Mouse (Mus musculus): ENCODE results near the gene Fam120a. TPM values are rescaled to one million over a fixed set of nuclear protein-coding genes. Genes with fewer than 3 reads are reported as not detected.

Fam120a gene
- polyA plus RNA-seq, 1 experiment: 73.5 TPM

DNA sequence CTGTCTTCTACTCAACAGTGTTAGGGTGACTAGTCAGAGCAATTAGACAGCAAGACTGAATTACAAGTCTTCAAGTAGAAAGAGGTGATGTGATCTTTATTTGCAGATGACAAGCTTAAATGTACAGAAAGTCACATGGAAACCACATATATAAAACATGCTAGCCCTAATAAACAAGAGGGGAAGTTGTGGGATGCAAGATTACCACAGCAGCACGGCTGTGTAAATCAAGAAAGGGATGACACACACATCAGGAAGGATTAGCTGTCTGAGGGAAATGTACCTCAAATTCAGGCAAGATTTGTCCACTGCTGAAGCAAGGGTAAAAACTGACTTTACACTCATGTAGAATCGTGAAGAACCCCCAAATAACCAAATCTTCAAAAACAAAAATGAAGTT, 129.5 kb downstream of the Fam120a start:
- H3K4me3 ChIP-seq (ENCODE audit: insufficient read depth, poor library complexity, severe bottlenecking): no peak overlapping the region
- TF ChIP-seq MYOD1 (IDR thresholded peaks at IDR 0.05; ENCODE audit: control insufficient read depth, insufficient read length, low read depth): peak; percentile 11
- no peak for TF ChIP-seq MYOG (IDR thresholded peaks at IDR 0.05; ENCODE audit: control insufficient read depth, extremely low read depth, insufficient read length)
- TF ChIP-seq MAX (IDR thresholded peaks at IDR 0.05): no peak
- no peak for TF ChIP-seq FOSL1 (IDR thresholded peaks at IDR 0.05; ENCODE audit: insufficient read depth, low read length, poor library complexity, severe bottlenecking)

DNA sequence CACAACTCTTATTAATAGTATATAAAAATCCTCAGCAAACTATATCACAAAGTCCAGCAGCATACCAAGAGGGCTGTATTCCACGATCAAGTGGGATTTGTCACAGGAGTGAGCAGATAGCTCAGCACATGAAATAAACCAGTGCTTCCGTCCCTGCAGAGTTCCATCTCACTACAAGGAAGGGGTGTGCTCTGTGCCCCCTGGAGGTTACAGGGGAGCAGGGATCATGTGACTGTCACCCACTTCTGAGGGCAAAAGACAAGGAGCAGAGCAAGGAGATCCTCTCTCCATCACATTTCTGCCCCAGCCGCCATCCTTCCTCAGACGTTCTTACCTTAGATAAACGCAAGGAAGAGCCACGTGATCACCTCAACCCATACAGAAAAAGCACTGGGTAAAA, 130.3 kb downstream of the Fam120a start:
- TF ChIP-seq MYOD1 (IDR thresholded peaks at IDR 0.05; ENCODE audit: control insufficient read depth, insufficient read length, low read depth): no peak
- TF ChIP-seq USF1 (IDR thresholded peaks at IDR 0.05; ENCODE audit: low read depth): no peak
- no peak for TF ChIP-seq MAX (IDR thresholded peaks at IDR 0.05)
- no peak for TF ChIP-seq CEBPB (IDR thresholded peaks at IDR 0.05; ENCODE audit: low read depth)
- no peak for TF ChIP-seq FOSL1 (IDR thresholded peaks at IDR 0.05; ENCODE audit: insufficient read depth, low read length, poor library complexity, severe bottlenecking)
- TF ChIP-seq CTCF (IDR thresholded peaks at IDR 0.05; ENCODE audit: control insufficient read depth, insufficient read depth, insufficient read length): no peak
- TF ChIP-seq MYOG (IDR thresholded peaks at IDR 0.05; ENCODE audit: control insufficient read depth, extremely low read depth, insufficient read length): no peak
- H3K79me2 ChIP-seq (ENCODE audit: control insufficient read depth, insufficient read depth): peaks cover 83% of the 10 kb centered on the region
- no peak overlapping the region for H3ac ChIP-seq (ENCODE audit: control insufficient read depth, insufficient read length, low read depth)
- H3K36me3 ChIP-seq (ENCODE audit: control insufficient read depth, insufficient read depth): no peaks in the 10 kb centered on the region
- peaks cover 49% of the 10 kb centered on the region for H3K79me3 ChIP-seq (ENCODE audit: low read depth)
- no peaks in the 10 kb centered on the region for H3K27me3 ChIP-seq (ENCODE audit: control insufficient read depth, insufficient read depth, insufficient read length)
- H3K4me3 ChIP-seq (ENCODE audit: insufficient read depth, poor library complexity, severe bottlenecking): no peak overlapping the region

More for the DNA sequence above, 129.5 kb downstream of the Fam120a start:
- Histone ChIP-seq H3K79me3 (ENCODE audit: low read depth) (peaks cover 55% of the 10 kb centered on the region), H3K36me3 (ENCODE audit: control insufficient read depth, insufficient read depth) (no peaks in the 10 kb centered on the region), H3ac (ENCODE audit: control insufficient read depth, insufficient read length, low read depth) (no peak overlapping the region), H3K27me3 (ENCODE audit: control insufficient read depth, insufficient read depth, insufficient read length) (no peaks in the 10 kb centered on the region), H3K79me2 (ENCODE audit: control insufficient read depth, insufficient read depth) (peaks cover 90% of the 10 kb centered on the region)

DNA sequence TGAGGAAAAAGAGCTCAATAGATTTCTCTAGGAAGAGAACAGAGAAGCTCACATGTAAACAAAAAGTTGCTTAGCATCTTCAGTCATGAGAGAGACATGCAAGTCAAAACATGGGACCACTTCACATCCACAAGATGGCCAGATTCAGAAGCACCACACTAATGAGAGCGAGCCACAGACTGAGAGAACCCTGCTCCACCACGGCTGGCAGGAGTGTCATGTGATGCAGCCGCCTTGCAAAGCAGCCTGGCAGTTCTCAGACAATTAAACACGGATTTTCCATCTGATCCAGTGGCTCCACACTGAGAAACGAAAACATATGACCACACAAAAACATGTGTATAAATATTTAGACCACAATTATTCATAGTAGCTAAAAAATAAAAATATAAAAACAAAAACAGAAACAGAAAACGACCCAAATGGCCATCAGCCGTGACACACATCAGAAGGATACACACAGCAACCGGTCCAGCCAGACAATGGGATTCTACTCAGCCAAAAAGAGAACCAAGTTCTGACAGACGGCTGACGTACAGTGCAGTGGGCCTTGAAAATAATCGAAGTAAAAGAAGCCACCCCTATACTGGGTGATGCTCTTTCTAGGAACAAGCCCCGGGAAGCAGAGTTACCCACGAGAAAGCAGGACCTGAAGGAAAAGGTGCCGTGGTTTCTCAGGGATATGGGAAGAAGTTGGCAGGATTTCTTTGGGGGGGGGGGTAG, 137.1 kb downstream of the Fam120a start:
- TF ChIP-seq CTCF (IDR thresholded peaks at IDR 0.05; ENCODE audit: control insufficient read depth, insufficient read depth, insufficient read length): no peak
- no peak for TF ChIP-seq MYOD1 (IDR thresholded peaks at IDR 0.05; ENCODE audit: control insufficient read depth, insufficient read length, low read depth)
- no peak for TF ChIP-seq FOSL1 (IDR thresholded peaks at IDR 0.05; ENCODE audit: insufficient read depth, low read length, poor library complexity, severe bottlenecking)
- no peak for TF ChIP-seq MYOG (IDR thresholded peaks at IDR 0.05; ENCODE audit: control insufficient read depth, extremely low read depth, insufficient read length)
- no peak overlapping the region for H3K4me3 ChIP-seq (ENCODE audit: insufficient read depth, poor library complexity, severe bottlenecking)
- H3K79me2 ChIP-seq (ENCODE audit: control insufficient read depth, insufficient read depth): peaks cover 16% of the 10 kb centered on the region
- H3K27me3 ChIP-seq (ENCODE audit: control insufficient read depth, insufficient read depth, insufficient read length): no peaks in the 10 kb centered on the region
- H3ac ChIP-seq (ENCODE audit: control insufficient read depth, insufficient read length, low read depth): no peak overlapping the region
- H3K79me3 ChIP-seq (ENCODE audit: low read depth): peaks cover 6% of the 10 kb centered on the region
- peaks cover 25% of the 10 kb centered on the region for H3K36me3 ChIP-seq (ENCODE audit: control insufficient read depth, insufficient read depth)

- Histone ChIP-seq H3K36me3 (ENCODE audit: control insufficient read depth, insufficient read depth) (peaks cover 31% of the 10 kb centered on the region), H3ac (ENCODE audit: control insufficient read depth, insufficient read length, low read depth) (no peak overlapping the region), H3K79me3 (ENCODE audit: low read depth) (no peaks in the 10 kb centered on the region), H3K27me3 (ENCODE audit: control insufficient read depth, insufficient read depth, insufficient read length) (no peaks in the 10 kb centered on the region), H3K79me2 (ENCODE audit: control insufficient read depth, insufficient read depth) (peaks cover 7% of the 10 kb centered on the region), H3K4me3 (ENCODE audit: insufficient read depth, poor library complexity, severe bottlenecking) (no peak overlapping the region)
- TF ChIP-seq CEBPB (IDR thresholded peaks at IDR 0.05; ENCODE audit: low read depth) (no peak), MAX (IDR thresholded peaks at IDR 0.05) (no peak), CTCF (IDR thresholded peaks at IDR 0.05; ENCODE audit: control insufficient read depth, insufficient read depth, insufficient read length) (no peak), USF1 (IDR thresholded peaks at IDR 0.05; ENCODE audit: low read depth) (no peak), MYOD1 (IDR thresholded peaks at IDR 0.05; ENCODE audit: control insufficient read depth, insufficient read length, low read depth) (no peak), FOSL1 (IDR thresholded peaks at IDR 0.05; ENCODE audit: insufficient read depth, low read length, poor library complexity, severe bottlenecking) (no peak), MYOG (IDR thresholded peaks at IDR 0.05; ENCODE audit: control insufficient read depth, extremely low read depth, insufficient read length) (no peak)
These were observed 138.0 kb downstream of the Fam120a start for GRCm38 (mm10) chr13:48829780-48830179.

Other genes with a start within 250 kb of the Fam120a start
- gene Phf2, start 96.9 kb downstream of the Fam120a start, polyA plus RNA-seq (2012; fragmentation: generic; extraction: Trizol): 20.1 TPM
- gene Wnk2, start 180.0 kb upstream of the Fam120a start, polyA plus RNA-seq (2012; fragmentation: generic; extraction: Trizol): not detected
- 78.6 TPM for gene Ninj1, start 219.5 kb upstream of the Fam120a start, polyA plus RNA-seq (2012; fragmentation: generic; extraction: Trizol)
- 159 TPM for gene Card19, start 248.0 kb upstream of the Fam120a start, polyA plus RNA-seq (2012; fragmentation: generic; extraction: Trizol)

Data from C2C12 (cell line).